Mouse (Mus musculus): ENCODE measurements around the gene Ddo. TPM values are rescaled to one million over a fixed set of nuclear protein-coding genes. Genes with fewer than 3 reads are reported as not detected.

The Ddo gene
- polyA plus RNA-seq, 1 experiment from 2014 or later: 10.6 TPM

GRCm38 (mm10) chr10:40684326-40684725, 54.5 kb downstream of the Ddo start:
- Histone ChIP-seq H3K27me3 (replicated peaks) (no peaks in the 10 kb centered on the region), H3K4me3 (no peak overlapping the region), H3K27ac (ENCODE audit: poor library complexity, severe bottlenecking) (no peak overlapping the region), H3K4me2 (no peak overlapping the region), H3K4me1 (replicated peaks) (peaks cover 3% of the 10 kb centered on the region; the same call in 1 of the 2 replicates), H3K9ac (no peak overlapping the region), H3K36me3 (no peaks in the 10 kb centered on the region), H3K9me3 (replicated peaks) (no peaks in the 10 kb centered on the region)
- no peak for ATAC-seq (ENCODE audit: insufficient number of reproducible peaks, low FRiP score)
- 88% methylated on average over 7 of the region's 7 CpGs for WGBS

GRCm38 (mm10) chr10:40685641-40686040, 55.8 kb downstream of the Ddo start:
- WGBS: 61% methylated on average over 8 of the region's 8 CpGs
- ATAC-seq (ENCODE audit: insufficient number of reproducible peaks, low FRiP score): no peak
- Histone ChIP-seq H3K36me3 (no peaks in the 10 kb centered on the region), H3K27ac (ENCODE audit: poor library complexity, severe bottlenecking) (no peak overlapping the region), H3K4me2 (no peak overlapping the region), H3K27me3 (replicated peaks) (no peaks in the 10 kb centered on the region), H3K9ac (no peak overlapping the region), H3K9me3 (replicated peaks) (peaks cover 4% of the 10 kb centered on the region; the same call in 1 of the 2 replicates), H3K4me1 (replicated peaks) (peaks cover 3% of the 10 kb centered on the region; the same call in 1 of the 2 replicates), H3K4me3 (no peak overlapping the region)

- WGBS: 84% methylated on average over 4 of the region's 4 CpGs
- ATAC-seq (ENCODE audit: insufficient number of reproducible peaks, low FRiP score): no peak
These were observed 57.2 kb downstream of the Ddo start for GRCm38 (mm10) chr10:40686976-40687375.

GRCm38 (mm10) chr10:40687407-40687806, 57.6 kb downstream of the Ddo start:
- WGBS: 71% methylated on average over 2 of the region's 2 CpGs

More at GRCm38 (mm10) chr10:40686976-40687375, 57.2 kb downstream of the Ddo start:
- no peak overlapping the region for H3K9ac ChIP-seq
- H3K27me3 ChIP-seq (replicated peaks): no peaks in the 10 kb centered on the region
- no peaks in the 10 kb centered on the region for H3K36me3 ChIP-seq
- no peak overlapping the region for H3K4me3 ChIP-seq
- peaks cover 3% of the 10 kb centered on the region; the same call in 1 of the 2 replicates for H3K4me1 ChIP-seq (replicated peaks)
- peaks cover 4% of the 10 kb centered on the region; the same call in 1 of the 2 replicates for H3K9me3 ChIP-seq (replicated peaks)
- no peak overlapping the region for H3K4me2 ChIP-seq
- no peak overlapping the region for H3K27ac ChIP-seq (ENCODE audit: poor library complexity, severe bottlenecking)

GRCm38 (mm10) chr10:40688266-40688665, 58.5 kb downstream of the Ddo start:
- WGBS: 75% methylated on average over 6 of the region's 6 CpGs
- Histone ChIP-seq H3K27me3 (replicated peaks) (no peaks in the 10 kb centered on the region), H3K4me1 (replicated peaks) (no peaks in the 10 kb centered on the region; the same call in 1 of the 2 replicates), H3K9ac (no peak overlapping the region), H3K4me2 (no peak overlapping the region), H3K36me3 (no peaks in the 10 kb centered on the region), H3K9me3 (replicated peaks) (peaks cover 4% of the 10 kb centered on the region; the same call in 1 of the 2 replicates), H3K27ac (ENCODE audit: poor library complexity, severe bottlenecking) (no peak overlapping the region), H3K4me3 (no peak overlapping the region)
- ATAC-seq (ENCODE audit: insufficient number of reproducible peaks, low FRiP score): no peak

More at GRCm38 (mm10) chr10:40687407-40687806, 57.6 kb downstream of the Ddo start:
- Histone ChIP-seq H3K4me1 (replicated peaks) (peaks cover under 1% of the 10 kb centered on the region; the same call in 1 of the 2 replicates), H3K9ac (no peak overlapping the region), H3K27me3 (replicated peaks) (no peaks in the 10 kb centered on the region), H3K4me3 (no peak overlapping the region), H3K4me2 (no peak overlapping the region), H3K36me3 (no peaks in the 10 kb centered on the region), H3K9me3 (replicated peaks) (peaks cover 4% of the 10 kb centered on the region; the same call in 1 of the 2 replicates), H3K27ac (ENCODE audit: poor library complexity, severe bottlenecking) (no peak overlapping the region)
- ATAC-seq (ENCODE audit: insufficient number of reproducible peaks, low FRiP score): no peak

GRCm38 (mm10) chr10:40688873-40689272, 59.1 kb downstream of the Ddo start:
- peaks cover 4% of the 10 kb centered on the region; the same call in 1 of the 2 replicates for H3K9me3 ChIP-seq (replicated peaks)
- ATAC-seq (ENCODE audit: insufficient number of reproducible peaks, low FRiP score): no peak
- no peak overlapping the region for H3K4me2 ChIP-seq
- H3K27ac ChIP-seq (ENCODE audit: poor library complexity, severe bottlenecking): no peak overlapping the region
- no peak overlapping the region for H3K9ac ChIP-seq
- H3K4me3 ChIP-seq: no peak overlapping the region
- 39% methylated on average over 1 of the region's 1 CpGs for WGBS
- H3K4me1 ChIP-seq (replicated peaks): no peaks in the 10 kb centered on the region; the same call in 1 of the 2 replicates
- no peaks in the 10 kb centered on the region for H3K27me3 ChIP-seq (replicated peaks)
- H3K36me3 ChIP-seq: no peaks in the 10 kb centered on the region

GRCm38 (mm10) chr10:40698652-40699051, 68.8 kb downstream of the Ddo start:
- Histone ChIP-seq H3K4me3 (no peak overlapping the region), H3K4me1 (replicated peaks) (peaks cover 16% of the 10 kb centered on the region), H3K9me3 (replicated peaks) (no peaks in the 10 kb centered on the region), H3K27me3 (replicated peaks) (no peaks in the 10 kb centered on the region), H3K27ac (ENCODE audit: poor library complexity, severe bottlenecking) (no peak overlapping the region), H3K9ac (no peak overlapping the region), H3K4me2 (no peak overlapping the region), H3K36me3 (no peaks in the 10 kb centered on the region)
- 70% methylated on average over 4 of the region's 4 CpGs for WGBS
- ATAC-seq (ENCODE audit: insufficient number of reproducible peaks, low FRiP score): no peak

- no peaks in the 10 kb centered on the region for H3K27me3 ChIP-seq (replicated peaks)
- H3K36me3 ChIP-seq: no peaks in the 10 kb centered on the region
- no peak overlapping the region for H3K9ac ChIP-seq
- no peaks in the 10 kb centered on the region for H3K9me3 ChIP-seq (replicated peaks)
- H3K4me3 ChIP-seq: no peak overlapping the region
- no peak overlapping the region for H3K4me2 ChIP-seq
- 75% methylated on average over 7 of the region's 7 CpGs for WGBS
- H3K4me1 ChIP-seq (replicated peaks): peaks cover 7% of the 10 kb centered on the region
- H3K27ac ChIP-seq (ENCODE audit: poor library complexity, severe bottlenecking): no peak overlapping the region
- no peak for ATAC-seq (ENCODE audit: insufficient number of reproducible peaks, low FRiP score)
These were observed 81.3 kb downstream of the Ddo start for GRCm38 (mm10) chr10:40711127-40711526.

GRCm38 (mm10) chr10:40713018-40713608, 83.3 kb downstream of the Ddo start:
- Histone ChIP-seq H3K9ac (no peak overlapping the region), H3K4me1 (replicated peaks) (peaks cover 9% of the 10 kb centered on the region), H3K9me3 (replicated peaks) (no peaks in the 10 kb centered on the region), H3K36me3 (no peaks in the 10 kb centered on the region), H3K27ac (ENCODE audit: poor library complexity, severe bottlenecking) (no peak overlapping the region), H3K4me2 (no peak overlapping the region), H3K27me3 (replicated peaks) (no peaks in the 10 kb centered on the region), H3K4me3 (no peak overlapping the region)
- 33% methylated on average over 9 of the region's 9 CpGs for WGBS
- ATAC-seq (ENCODE audit: insufficient number of reproducible peaks, low FRiP score): peak; percentile 29; the same call in 1 of the 2 replicates

- Histone ChIP-seq H3K4me2 (no peak overlapping the region), H3K36me3 (no peaks in the 10 kb centered on the region), H3K9me3 (replicated peaks) (no peaks in the 10 kb centered on the region), H3K4me3 (no peak overlapping the region), H3K4me1 (replicated peaks) (peaks cover 9% of the 10 kb centered on the region), H3K27me3 (replicated peaks) (no peaks in the 10 kb centered on the region), H3K27ac (ENCODE audit: poor library complexity, severe bottlenecking) (no peak overlapping the region), H3K9ac (no peak overlapping the region)
- 64% methylated on average over 9 of the region's 9 CpGs for WGBS
- no peak for ATAC-seq (ENCODE audit: insufficient number of reproducible peaks, low FRiP score)
These were observed 84.0 kb downstream of the Ddo start for GRCm38 (mm10) chr10:40713829-40714228.

- Histone ChIP-seq H3K36me3 (no peaks in the 10 kb centered on the region), H3K9ac (no peak overlapping the region), H3K4me3 (no peak overlapping the region), H3K9me3 (replicated peaks) (no peaks in the 10 kb centered on the region), H3K4me1 (replicated peaks) (peaks cover 9% of the 10 kb centered on the region), H3K27ac (ENCODE audit: poor library complexity, severe bottlenecking) (no peak overlapping the region), H3K27me3 (replicated peaks) (no peaks in the 10 kb centered on the region), H3K4me2 (no peak overlapping the region)
- 75% methylated on average over 4 of the region's 4 CpGs for WGBS
- ATAC-seq (ENCODE audit: insufficient number of reproducible peaks, low FRiP score): no peak
These were observed 85.3 kb downstream of the Ddo start for GRCm38 (mm10) chr10:40715151-40715550.

- Histone ChIP-seq H3K4me2 (no peak overlapping the region), H3K36me3 (no peaks in the 10 kb centered on the region), H3K4me3 (no peak overlapping the region), H3K27ac (ENCODE audit: poor library complexity, severe bottlenecking) (peak overlapping the region; percentile 25), H3K9me3 (replicated peaks) (no peaks in the 10 kb centered on the region), H3K4me1 (replicated peaks) (peaks cover 9% of the 10 kb centered on the region), H3K9ac (no peak overlapping the region), H3K27me3 (replicated peaks) (no peaks in the 10 kb centered on the region)
- no peak for ATAC-seq (ENCODE audit: insufficient number of reproducible peaks, low FRiP score)
- 52% methylated on average over 8 of the region's 8 CpGs for WGBS
These were observed 86.5 kb downstream of the Ddo start for GRCm38 (mm10) chr10:40716296-40716695.

All from heart, embryonic 12.5 days (tissue).